Mouse (Mus musculus) adrenal gland, postnatal 36 days (tissue): ENCODE data around the gene Slc25a21. TPM values are rescaled to one million over a fixed set of nuclear protein-coding genes. Genes with fewer than 3 reads are reported as not detected.
A peak's percentile ranks its signal among the peaks of the same experiment; 100 is the strongest.

Experiments
- DNase-seq, 2 experiments: peaks; one replicate each; pipeline ENCODE4 v3.0.0; 2021; ENCODE audit warnings: mixed read lengths in 1 of 2
- total RNA-seq, 2 experiments: library from RNA; stranded (reverse); gene quantifications; 2 replicates each; pipeline ENCODE4 v1.2.3; 2021

The Slc25a21 gene
- total RNA-seq, 2 experiments from 2014 or later = 0.26 to 0.69 TPM

GRCm38 (mm10) chr12:56690366-56690765 lies 506.9 kb downstream of the Slc25a21 start:
- DNase-seq = no peak

- DNase-seq = peak in 1 of 2 experiments; percentile 17
Observed at GRCm38 (mm10) chr12:56689736-56690135, 507.5 kb downstream of the Slc25a21 start.

- no peak for DNase-seq
Observed at GRCm38 (mm10) chr12:56689331-56689730, 507.9 kb downstream of the Slc25a21 start.

- DNase-seq = no peak
Observed at GRCm38 (mm10) chr12:56688920-56689319, 508.4 kb downstream of the Slc25a21 start.

- DNase-seq = no peak
Observed at GRCm38 (mm10) chr12:56688482-56688840, 508.8 kb downstream of the Slc25a21 start.

- DNase-seq = no peak
Observed at GRCm38 (mm10) chr12:56687640-56688481, 509.4 kb downstream of the Slc25a21 start.

GRCm38 (mm10) chr12:56681096-56681811 lies 516.0 kb downstream of the Slc25a21 start:
- peak; percentile 13 to 18 for DNase-seq

GRCm38 (mm10) chr12:56677620-56678019 lies 519.7 kb downstream of the Slc25a21 start:
- DNase-seq = no peak

GRCm38 (mm10) chr12:56674726-56675125 lies 522.5 kb downstream of the Slc25a21 start:
- peak; percentile 28 to 33 for DNase-seq

- no peak for DNase-seq
Observed at GRCm38 (mm10) chr12:56670795-56671194, 526.5 kb downstream of the Slc25a21 start.

- no peak for DNase-seq
Observed at GRCm38 (mm10) chr12:56669451-56670122, 527.7 kb downstream of the Slc25a21 start.

Other genes starting within 250 kb of the Slc25a21 start
- 10 to 100 TPM; 33.9 to 39.0 TPM for gene Prps1l3, start 32.9 kb upstream of the Slc25a21 start, total RNA-seq
- 10 to 100 TPM; 10.3 to 13.3 TPM for gene Mipol1, start 33.0 kb upstream of the Slc25a21 start, total RNA-seq